Mouse (Mus musculus) limb, embryonic 13.5 days (tissue): ENCODE results near the gene Utp20. TPM values are rescaled to one million over a fixed set of nuclear protein-coding genes. Genes with fewer than 3 reads are reported as not detected.

Experiments used
- ATAC-seq: fragments of 200-750 bp; cut with Nextera tagmentation; 2 replicates; pipeline ENCODE4 v1.8.0; 2017; ENCODE audit warnings: low read depth, moderate number of reproducible peaks, moderate TSS enrichment; ENCODE audit not compliant: low FRiP score
- H3K27ac ChIP-seq: fragments of 300-500 bp; sonication (generic); 2 replicates; pipeline ENCODE4 v1.5.1; 2015; ENCODE audit warnings: inconsistent platforms, mild to moderate bottlenecking, moderate library complexity
- H3K27me3 ChIP-seq: fragments of 300-500 bp; sonication (generic); 2 replicates; pipeline ENCODE4 v1.6.1; 2015; ENCODE audit warnings: mild to moderate bottlenecking, inconsistent platforms
- H3K36me3 ChIP-seq: fragments of 300-500 bp; sonication (generic); 2 replicates; pipeline ENCODE4 v1.6.1; 2015; ENCODE audit warnings: inconsistent platforms, mild to moderate bottlenecking, moderate library complexity
- H3K4me1 ChIP-seq: fragments of 300-500 bp; sonication (generic); 2 replicates; pipeline ENCODE4 v1.6.1; 2015; ENCODE audit warnings: inconsistent platforms
- H3K4me2 ChIP-seq: fragments of 300-500 bp; sonication (generic); replicated peaks from 2 replicates; pipeline ENCODE4 v1.6.1; 2015; ENCODE audit warnings: inconsistent platforms, mild to moderate bottlenecking, moderate library complexity
- H3K4me3 ChIP-seq: fragments of 300-500 bp; sonication (generic); 2 replicates; pipeline ENCODE4 v1.5.1; 2015; ENCODE audit warnings: moderate library complexity, mild to moderate bottlenecking, inconsistent platforms
- H3K9ac ChIP-seq: fragments of 300-500 bp; sonication (generic); 2 replicates; pipeline ENCODE4 v1.6.1; 2015; ENCODE audit warnings: mild to moderate bottlenecking, inconsistent platforms
- H3K9me3 ChIP-seq: fragments of 300-500 bp; sonication (generic); 2 replicates; pipeline ENCODE4 v1.6.1; 2016; ENCODE audit warnings: inconsistent platforms
- WGBS: fragments of 180-500 bp; shearing (Covaris S2); methylation state at CpG from one replicate; pipeline ENCODE4 v1.1.7; 2015; 5-methylcytosine and 5-hydroxymethylcytosine counted together
- polyA plus RNA-seq: library from polyadenylated mRNA; unstranded; fragments of >200 nt; fragmentation: Nextera tagmentation; extraction: Ambion mirVana; gene quantifications from 2 replicates; pipeline ENCODE4 v1.2.1, GENCODE M21; 2015

Utp20 gene
- polyA plus RNA-seq: 17.9 and 22.1 TPM in 2 replicates

DNA sequence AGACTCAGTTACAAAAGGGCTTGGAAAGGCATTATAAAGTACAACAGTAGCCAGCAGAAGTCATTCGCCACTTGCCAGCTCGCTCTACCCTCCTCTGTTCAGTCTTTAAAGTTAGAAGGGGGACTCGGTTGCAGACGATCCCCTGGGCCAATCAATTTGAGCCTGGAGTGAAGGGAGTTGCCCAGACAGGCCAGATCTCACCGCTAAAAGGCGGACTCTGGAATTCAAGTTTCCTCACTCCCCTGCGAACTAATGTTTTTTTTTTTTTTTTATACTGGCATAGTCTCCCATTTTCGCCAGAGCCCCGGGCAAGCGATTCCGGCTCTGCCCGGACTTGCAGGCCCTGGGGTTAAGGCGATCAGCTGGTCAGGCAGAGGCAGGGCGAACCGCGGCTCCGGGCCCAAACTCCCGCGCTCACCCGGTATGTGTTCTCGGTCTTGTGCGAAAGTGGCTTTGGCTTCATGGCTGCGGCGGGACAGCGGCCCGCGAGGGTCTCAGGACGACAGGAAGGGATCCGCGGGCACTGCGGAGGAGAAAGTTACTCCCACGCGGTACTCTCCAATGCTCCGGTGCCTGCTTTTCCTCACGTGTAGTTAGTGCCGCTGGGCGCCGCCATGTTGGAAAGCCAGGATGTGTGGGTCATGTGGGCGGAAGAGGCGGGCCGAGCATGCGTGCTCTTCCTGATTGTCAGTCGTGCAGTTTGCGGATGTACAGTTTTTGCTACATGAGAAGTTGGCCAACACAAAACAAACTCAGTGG is at the start of gene Utp20:
Utp20 (minus strand) TSS at position 617 of the 759 bp plus-strand sequence.
- Histone ChIP-seq H3K4me3 (peak within 1 kb of the TSS; percentile 84), H3K4me2 (peak within 1 kb of the TSS; percentile 86), H3K9me3 (no peaks in the 10 kb centered on the region), H3K36me3 (peaks cover 33% of the 10 kb centered on the region), H3K27ac (no peak within 1 kb of the TSS), H3K27me3 (no peaks in the 10 kb centered on the region), H3K9ac (peak within 1 kb of the TSS; percentile 74), H3K4me1 (peaks cover 8% of the 10 kb centered on the region)
- ATAC-seq: peak; percentile 99
- under 1% methylated on average over 44 of the region's 44 CpGs for WGBS

- H3K9me3 ChIP-seq: no peaks in the 10 kb centered on the region
- WGBS: 67% methylated on average over 5 of the region's 5 CpGs
- no peaks in the 10 kb centered on the region for H3K36me3 ChIP-seq
- H3K27me3 ChIP-seq: no peaks in the 10 kb centered on the region
- no peaks in the 10 kb centered on the region for H3K4me1 ChIP-seq
- no peak for ATAC-seq
- no peak overlapping the region for H3K4me2 ChIP-seq
- H3K4me3 ChIP-seq: no peak overlapping the region
- no peak overlapping the region for H3K9ac ChIP-seq
- no peak overlapping the region for H3K27ac ChIP-seq
Observed at GRCm38 (mm10) chr10:88874870-88875269, 48.3 kb upstream of the Utp20 start.

DNA sequence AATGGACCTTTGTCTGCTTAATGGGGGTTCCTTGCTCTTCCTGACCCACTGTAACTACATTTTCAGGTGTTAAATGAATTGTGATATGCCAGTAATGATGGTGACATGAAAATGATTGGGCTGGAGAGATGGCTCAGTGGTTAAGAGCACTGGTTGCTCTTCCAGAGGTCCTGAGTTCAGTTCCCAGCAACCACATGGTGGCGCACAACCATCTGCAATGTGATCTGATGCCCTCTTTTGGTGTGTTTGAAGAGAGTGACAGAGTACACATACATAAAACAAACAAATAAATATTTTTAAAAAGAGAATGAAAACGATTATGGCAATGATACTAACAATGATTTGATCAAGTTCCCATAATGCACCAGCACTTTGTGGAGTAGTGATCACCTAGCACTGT is 39.4 kb upstream of the Utp20 start:
- H3K4me3 ChIP-seq: no peak overlapping the region
- H3K36me3 ChIP-seq: no peaks in the 10 kb centered on the region
- H3K27me3 ChIP-seq: no peaks in the 10 kb centered on the region
- no peaks in the 10 kb centered on the region for H3K9me3 ChIP-seq
- no peak overlapping the region for H3K9ac ChIP-seq
- H3K27ac ChIP-seq: no peak overlapping the region
- H3K4me1 ChIP-seq: no peaks in the 10 kb centered on the region
- no peak for ATAC-seq
- 69% methylated on average over 2 of the region's 2 CpGs for whole genome bisulfite sequencing
- no peak overlapping the region for H3K4me2 ChIP-seq

- no peaks in the 10 kb centered on the region for H3K9me3 ChIP-seq
- H3K27ac ChIP-seq: no peak overlapping the region
- H3K9ac ChIP-seq: no peak overlapping the region
- no peaks in the 10 kb centered on the region for H3K36me3 ChIP-seq
- ATAC-seq: no peak
- H3K27me3 ChIP-seq: no peaks in the 10 kb centered on the region
- 88% methylated on average over 5 of the region's 5 CpGs for WGBS
- no peak overlapping the region for H3K4me2 ChIP-seq
- H3K4me1 ChIP-seq: no peaks in the 10 kb centered on the region
- H3K4me3 ChIP-seq: no peak overlapping the region
Observed at GRCm38 (mm10) chr10:88862293-88862692, 35.7 kb upstream of the Utp20 start.

- no peaks in the 10 kb centered on the region for H3K27me3 ChIP-seq
- H3K9ac ChIP-seq: no peak overlapping the region
- no peaks in the 10 kb centered on the region for H3K4me1 ChIP-seq
- no peak overlapping the region for H3K4me3 ChIP-seq
- no peak overlapping the region for H3K27ac ChIP-seq
- ATAC-seq: no peak
- no peak overlapping the region for H3K4me2 ChIP-seq
- H3K36me3 ChIP-seq: no peaks in the 10 kb centered on the region
- H3K9me3 ChIP-seq: no peaks in the 10 kb centered on the region
Observed at GRCm38 (mm10) chr10:88861416-88861815, 34.8 kb upstream of the Utp20 start.

- Histone ChIP-seq H3K36me3 (no peaks in the 10 kb centered on the region), H3K27ac (no peak overlapping the region), H3K4me3 (no peak overlapping the region), H3K4me2 (no peak overlapping the region), H3K27me3 (no peaks in the 10 kb centered on the region), H3K4me1 (no peaks in the 10 kb centered on the region), H3K9ac (no peak overlapping the region), H3K9me3 (no peaks in the 10 kb centered on the region)
- no peak for ATAC-seq
- 75% methylated on average over 3 of the region's 3 CpGs for WGBS
Observed at GRCm38 (mm10) chr10:88860911-88861310, 34.3 kb upstream of the Utp20 start.

- Histone ChIP-seq H3K27ac (no peak overlapping the region), H3K4me1 (no peaks in the 10 kb centered on the region), H3K36me3 (no peaks in the 10 kb centered on the region), H3K9me3 (0 out of 2 replicates have a peak, but pooled peaks cover 5% of the 10 kb centered on the region), H3K27me3 (no peaks in the 10 kb centered on the region), H3K9ac (no peak overlapping the region), H3K4me2 (no peak overlapping the region), H3K4me3 (no peak overlapping the region)
- ATAC-seq: no peak
- 83% methylated on average over 7 of the region's 7 CpGs for WGBS
Observed at GRCm38 (mm10) chr10:88853326-88853725, 26.7 kb upstream of the Utp20 start.

DNA sequence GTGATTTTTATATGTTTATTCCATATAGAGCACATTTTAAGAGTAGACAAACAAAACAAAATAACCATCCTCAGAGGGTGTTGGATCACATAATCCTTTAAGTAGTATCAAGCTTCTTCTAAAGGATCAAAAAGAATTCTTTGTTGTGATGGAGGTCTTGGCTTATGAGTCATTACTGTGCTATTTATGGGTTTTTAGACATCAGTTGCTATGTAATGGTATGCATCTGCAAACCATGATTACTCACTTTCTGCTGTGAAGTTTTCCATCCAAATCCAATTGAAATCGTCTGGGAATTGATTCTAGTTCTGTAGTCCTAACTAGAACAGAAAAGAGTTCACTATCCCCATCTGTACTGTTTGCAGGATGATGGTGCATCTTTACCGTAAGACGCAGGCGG is 23.4 kb upstream of the Utp20 start:
- no peaks in the 10 kb centered on the region for H3K4me1 ChIP-seq
- no peak overlapping the region for H3K9ac ChIP-seq
- H3K27me3 ChIP-seq: no peaks in the 10 kb centered on the region
- no peaks in the 10 kb centered on the region for H3K36me3 ChIP-seq
- no peak overlapping the region for H3K4me3 ChIP-seq
- no peak overlapping the region for H3K4me2 ChIP-seq
- ATAC-seq: no peak
- no peak overlapping the region for H3K27ac ChIP-seq
- 0 out of 2 replicates have a peak, but pooled peaks cover 5% of the 10 kb centered on the region for H3K9me3 ChIP-seq
- 83% methylated on average over 4 of the region's 4 CpGs for WGBS

- Histone ChIP-seq H3K4me2 (no peak overlapping the region), H3K4me1 (no peaks in the 10 kb centered on the region), H3K36me3 (no peaks in the 10 kb centered on the region), H3K9me3 (0 out of 2 replicates have a peak, but pooled peaks cover 3% of the 10 kb centered on the region), H3K9ac (no peak overlapping the region), H3K27ac (no peak overlapping the region), H3K27me3 (no peaks in the 10 kb centered on the region), H3K4me3 (no peak overlapping the region)
- 57% methylated on average over 7 of the region's 7 CpGs for WGBS
- no peak for ATAC-seq
Observed at GRCm38 (mm10) chr10:88848876-88849476, 22.4 kb upstream of the Utp20 start.

GRCm38 (mm10) chr10:88834227-88834626 is 7.6 kb upstream of the Utp20 start:
- Histone ChIP-seq H3K36me3 (no peaks in the 10 kb centered on the region), H3K4me1 (no peaks in the 10 kb centered on the region), H3K4me3 (no peak overlapping the region), H3K9me3 (peaks cover 4% of the 10 kb centered on the region; the same call in 1 of the 2 replicates), H3K9ac (no peak overlapping the region), H3K27me3 (no peaks in the 10 kb centered on the region), H3K4me2 (no peak overlapping the region), H3K27ac (no peak overlapping the region)
- ATAC-seq: no peak
- 82% methylated on average over 2 of the region's 2 CpGs for WGBS

GRCm38 (mm10) chr10:88828361-88828760 is 1.8 kb upstream of the Utp20 start:
- Histone ChIP-seq H3K9ac (no peak overlapping the region), H3K36me3 (peaks cover 15% of the 10 kb centered on the region), H3K27ac (no peak overlapping the region), H3K4me1 (peaks cover 8% of the 10 kb centered on the region), H3K9me3 (no peaks in the 10 kb centered on the region), H3K27me3 (no peaks in the 10 kb centered on the region), H3K4me3 (no peak overlapping the region), H3K4me2 (no peak overlapping the region)
- no peak for ATAC-seq

GRCm38 (mm10) chr10:88827596-88827995 is 992 bp upstream of the Utp20 start:
- Histone ChIP-seq H3K9ac (no peak overlapping the region), H3K27me3 (no peaks in the 10 kb centered on the region), H3K4me1 (peaks cover 8% of the 10 kb centered on the region), H3K27ac (no peak overlapping the region), H3K4me2 (peak overlapping the region; percentile 86), H3K9me3 (no peaks in the 10 kb centered on the region), H3K4me3 (peak overlapping the region; percentile 84), H3K36me3 (peaks cover 22% of the 10 kb centered on the region)
- ATAC-seq: no peak
- 90% methylated on average over 4 of the region's 4 CpGs for WGBS
